In the genomic region with DNA sequence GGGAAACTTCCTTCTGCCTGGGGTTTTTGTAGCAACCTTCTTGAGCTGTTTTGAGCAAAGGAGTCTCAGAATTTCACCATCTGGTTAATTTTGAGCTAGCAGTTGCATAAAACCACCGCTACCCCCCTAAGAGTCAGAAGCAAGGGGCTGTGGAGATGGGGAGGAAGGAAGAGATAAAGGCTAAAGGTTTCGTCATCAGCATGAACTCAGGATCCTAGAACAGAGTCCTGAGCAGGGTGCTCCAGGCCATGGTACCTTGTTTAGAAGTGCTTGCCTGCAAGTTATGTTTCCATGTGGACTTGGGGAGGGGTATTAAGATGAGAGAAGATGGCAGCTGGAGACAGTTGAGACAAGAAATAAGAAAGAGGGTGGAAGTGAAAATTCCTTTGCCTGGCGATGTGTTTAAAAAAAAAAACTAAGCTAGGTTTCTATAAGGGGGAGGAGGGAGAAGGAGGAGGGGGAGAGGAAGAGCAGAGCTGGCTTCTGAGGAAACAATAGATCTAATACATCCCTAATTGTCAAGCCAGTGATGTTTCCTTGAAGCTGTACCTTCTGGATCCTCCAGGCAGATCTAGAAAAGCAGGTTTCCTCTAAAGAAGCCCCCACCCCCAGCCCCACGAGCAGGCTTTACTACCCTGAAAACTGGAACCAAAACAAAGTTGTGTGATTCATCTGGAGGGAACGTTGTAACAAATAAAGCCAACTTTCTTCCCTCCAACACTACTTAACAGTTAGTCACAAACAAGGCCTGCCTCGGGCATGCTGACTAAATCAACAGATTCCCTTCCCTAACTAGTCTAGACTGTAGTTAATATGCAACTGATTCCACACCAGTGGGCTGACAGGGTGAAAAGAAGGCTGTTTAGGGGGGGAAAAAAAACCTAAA, we compare ENCODE assay signal across 8 mouse cellular contexts. TPM values are rescaled to one million over a fixed set of nuclear protein-coding genes. Genes with fewer than 3 reads are reported as not detected.
DNase-seq lines count a peak whose midpoint lies in the region; ATAC-seq lines count a peak whose summit lies in the region.

No protein-coding gene starts in this region.

- peak overlapping the region; percentile 100 for H3K27ac ChIP-seq in forebrain, embryonic 13.5 days
- peak overlapping the region; percentile 83 for H3K27ac ChIP-seq in liver, embryonic 15.5 days (replicated peaks)
- H3K27ac ChIP-seq in stomach, embryonic 15.5 days, result peak overlapping the region; percentile 100

- H3K36me3 ChIP-seq in forebrain, embryonic 13.5 days (ENCODE audit: poor library complexity, severe bottlenecking), result no peaks in the 10 kb centered on the region
- H3K36me3 ChIP-seq in liver, embryonic 15.5 days (replicated peaks), result no peaks in the 10 kb centered on the region
- no peaks in the 10 kb centered on the region for H3K36me3 ChIP-seq in stomach, embryonic 15.5 days

- DNase-seq in adrenal gland, adult (ENCODE audit: inconsistent age in 2 of 2, low spot score in 1 of 2), result peak; percentile 40 to 80
- no peak for DNase-seq in adrenal gland, adult 18-20 months (ENCODE audit: low spot score in 2 of 2)
- peak; percentile 57 for DNase-seq in 3134 (ENCODE audit: extremely low read depth, insufficient read length, low spot score)
- DNase-seq in induced T-regulatory cell, adult 2 months (ENCODE audit: low read depth), result peak; percentile 34
- DNase-seq in left cerebral cortex, adult 8-10 months (ENCODE audit: low spot score in 2 of 2), result no peak

- no peaks in the 10 kb centered on the region for H3K27me3 ChIP-seq in forebrain, embryonic 13.5 days
- H3K27me3 ChIP-seq in liver, embryonic 15.5 days, result peaks cover 23% of the 10 kb centered on the region
- H3K27me3 ChIP-seq in stomach, embryonic 15.5 days (replicated peaks), result no peaks in the 10 kb centered on the region

- no peaks in the 10 kb centered on the region for H3K9me3 ChIP-seq in forebrain, embryonic 13.5 days (replicated peaks)
- no peaks in the 10 kb centered on the region for H3K9me3 ChIP-seq in liver, embryonic 15.5 days (replicated peaks)
- no peaks in the 10 kb centered on the region for H3K9me3 ChIP-seq in stomach, embryonic 15.5 days

- peak overlapping the region; percentile 69 for H3K4me3 ChIP-seq in forebrain, embryonic 13.5 days
- H3K4me3 ChIP-seq in liver, embryonic 15.5 days (replicated peaks), result peak overlapping the region; percentile 72; the same call in 1 of the 2 replicates
- peak overlapping the region; percentile 82 for H3K4me3 ChIP-seq in stomach, embryonic 15.5 days (replicated peaks)

- H3K9ac ChIP-seq in forebrain, embryonic 13.5 days, result peak overlapping the region; percentile 89
- H3K9ac ChIP-seq in liver, embryonic 15.5 days, result 0 out of 2 replicates have a peak overlapping the region, but pooled peaks have one; percentile 3
- H3K9ac ChIP-seq in stomach, embryonic 15.5 days, result no peak overlapping the region; the same call in 1 of the 2 replicates

- H3K4me1 ChIP-seq in forebrain, embryonic 13.5 days, result peaks cover 59% of the 10 kb centered on the region
- H3K4me1 ChIP-seq in liver, embryonic 15.5 days (replicated peaks), result peaks cover 28% of the 10 kb centered on the region
- H3K4me1 ChIP-seq in stomach, embryonic 15.5 days, result peaks cover 11% of the 10 kb centered on the region; the same call in 1 of the 2 replicates

- ATAC-seq in forebrain, embryonic 13.5 days, result no peak
- ATAC-seq in liver, embryonic 15.5 days (ENCODE audit: insufficient read depth), result no peak
- no peak for ATAC-seq in stomach, embryonic 15.5 days (ENCODE audit: insufficient read depth, low FRiP score, low read depth)

- H3K4me2 ChIP-seq in forebrain, embryonic 13.5 days, result peak overlapping the region; percentile 68
- peak overlapping the region; percentile 87 for H3K4me2 ChIP-seq in liver, embryonic 15.5 days
- H3K4me2 ChIP-seq in stomach, embryonic 15.5 days, result peak overlapping the region; percentile 57

- WGBS in forebrain, embryonic 13.5 days, result 34% methylated on average over 6 of the region's 6 CpGs
- WGBS in liver, embryonic 15.5 days (ENCODE audit: insufficient replicate concordance), result 13% methylated on average over 6 of the region's 6 CpGs
- 35% methylated on average over 6 of the region's 6 CpGs for WGBS in stomach, embryonic 15.5 days

RNA-seq across cellular contexts. Expression of a gene that starts 3.6 kb away (rescaled TPM):
- total RNA-seq in adrenal gland, adult 18-20 months (2021), result 10 to 100 TPM; 15.3 to 19.1 TPM
- polyA plus RNA-seq in forebrain, embryonic 13.5 days (2015; fragmentation: Nextera tagmentation; extraction: Ambion mirVana), result 66.4 and 76.8 TPM in 2 replicates
- 6.2 TPM in 2 replicates for polyA plus RNA-seq in liver, embryonic 15.5 days (2015; fragmentation: Nextera tagmentation; extraction: Ambion mirVana)
- polyA plus RNA-seq in stomach, embryonic 15.5 days (2015; fragmentation: Nextera tagmentation; extraction: Ambion mirVana), result 21.5 and 24.2 TPM in 2 replicates
- total RNA-seq in left cerebral cortex, adult 8-10 months (2022), result 10 to 100 TPM; 38.9 to 48.5 (median 42.0) TPM

Comparison
In these comparisons a context has a peak if more than half of its experiments do, and no peak if none do; other contexts are left out.
1. DNase-seq: peak in adrenal gland, adult (2 of 2), 3134 (single experiment) and induced T-regulatory cell, adult 2 months (single experiment); none in adrenal gland, adult 18-20 months (0 of 2) and left cerebral cortex, adult 8-10 months (0 of 2).
2. Peak in every context shown above with its lines, with median percentiles within 50 percentile points of each other: H3K27ac ChIP-seq, H3K4me2 ChIP-seq and H3K4me3 ChIP-seq.